Mouse (Mus musculus) cerebellum, adult 2 months (tissue): ENCODE data around the gene Dcxr.

Experiments
- CTCF ChIP-seq: fragments of 200-500 bp; IDR thresholded peaks from 2 replicates; pipeline ENCODE4 v1.5.1; 2011; ENCODE audit warnings: low read depth, mild to moderate bottlenecking, control low read depth, low read length, moderate library complexity, borderline replicate concordance; ENCODE audit not compliant: insufficient read depth
- POLR2A ChIP-seq: fragments of 200-500 bp; IDR thresholded peaks from 2 replicates; pipeline ENCODE4 v1.6.1; 2011; ENCODE audit warnings: low read length, control low read depth, borderline replicate concordance; ENCODE audit not compliant: insufficient read depth

GRCm38 (mm10) chr11:120721124-120722066 is 5.7 kb downstream of the Dcxr start, which contains the start of gene Rac3:
- peak; percentile 20; the same call in 1 of the 2 replicates for TF ChIP-seq POLR2A
- no peak for TF ChIP-seq CTCF
